Mouse (Mus musculus): ENCODE results near the gene Acot11. TPM values are rescaled to one million over a fixed set of nuclear protein-coding genes. Genes with fewer than 3 reads are reported as not detected.
A peak's percentile ranks its signal among the peaks of the same experiment; 100 is the strongest.

The Acot11 gene
- polyA plus RNA-seq, 1 experiment: 21.9 TPM

GRCm38 (mm10) chr4:106815396-106816324 lies 10.9 kb upstream of the Acot11 start:
- H3K27ac ChIP-seq (ENCODE audit: insufficient read depth, low read length): no peak overlapping the region
- H3K4me1 ChIP-seq (ENCODE audit: control insufficient read depth, insufficient read depth, low read length): no peaks in the 10 kb centered on the region
- H3K4me3 ChIP-seq (ENCODE audit: insufficient read depth, low read length): no peak overlapping the region
- TF ChIP-seq CTCF (IDR thresholded peaks at IDR 0.05; ENCODE audit: extremely low read depth, insufficient read depth, low read length) (no peak), POLR2A (IDR thresholded peaks at IDR 0.05; ENCODE audit: extremely low read depth, insufficient read depth, low read length) (no peak)

DNA sequence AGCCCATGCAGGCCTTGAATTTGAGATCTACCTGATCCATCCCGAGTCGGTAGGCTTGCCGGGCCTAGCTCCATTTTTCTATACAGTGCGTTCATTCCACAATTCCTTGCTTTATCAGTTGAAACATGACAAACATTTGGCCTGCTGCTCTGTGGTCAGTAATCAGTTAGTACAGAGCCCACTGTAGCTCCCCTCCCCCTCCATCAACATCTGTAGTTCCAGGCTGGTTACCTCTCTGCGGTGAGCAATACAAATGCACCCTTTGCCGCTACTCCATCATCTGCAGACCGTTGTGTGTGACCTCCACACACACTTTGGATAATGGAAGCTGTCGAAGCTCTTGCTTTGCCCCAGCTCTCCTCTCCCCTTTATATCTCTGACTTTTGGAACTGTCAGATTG lies 6.4 kb upstream of the Acot11 start:
- Histone ChIP-seq H3K4me3 (ENCODE audit: insufficient read depth, low read length) (no peak overlapping the region), H3K27ac (ENCODE audit: insufficient read depth, low read length) (no peak overlapping the region), H3K4me1 (ENCODE audit: control insufficient read depth, insufficient read depth, low read length) (no peaks in the 10 kb centered on the region)
- TF ChIP-seq POLR2A (IDR thresholded peaks at IDR 0.05; ENCODE audit: extremely low read depth, insufficient read depth, low read length): no peak
- no peak for TF ChIP-seq CTCF (IDR thresholded peaks at IDR 0.05; ENCODE audit: extremely low read depth, insufficient read depth, low read length)

DNA sequence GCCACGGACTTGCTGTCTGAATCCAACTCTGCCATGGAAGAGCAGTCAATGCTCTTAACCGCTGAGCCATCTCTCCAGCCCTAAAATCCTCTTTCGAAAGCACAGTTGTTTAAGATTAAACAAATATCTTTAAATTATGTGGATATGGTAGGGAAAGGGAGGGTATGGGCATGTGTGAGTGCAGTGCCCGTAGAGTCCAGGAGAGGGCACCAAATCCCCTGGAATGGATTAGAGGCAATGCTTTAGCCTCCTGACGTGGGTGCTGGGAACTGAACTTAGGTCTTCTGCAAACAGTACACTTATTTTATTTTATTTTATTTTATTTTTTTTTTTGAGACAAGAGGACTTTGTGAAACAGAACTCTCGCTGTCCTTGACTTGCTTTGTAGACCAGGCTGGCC lies 5.2 kb upstream of the Acot11 start:
- H3K4me1 ChIP-seq (ENCODE audit: control insufficient read depth, insufficient read depth, low read length): no peaks in the 10 kb centered on the region
- H3K4me3 ChIP-seq (ENCODE audit: insufficient read depth, low read length): no peak overlapping the region
- no peak overlapping the region for H3K27ac ChIP-seq (ENCODE audit: insufficient read depth, low read length)
- TF ChIP-seq POLR2A (IDR thresholded peaks at IDR 0.05; ENCODE audit: extremely low read depth, insufficient read depth, low read length): no peak
- 0 out of 2 replicates have a peak, but pooled peaks have one; percentile 18 for TF ChIP-seq CTCF (IDR thresholded peaks at IDR 0.05; ENCODE audit: extremely low read depth, insufficient read depth, low read length)

DNA sequence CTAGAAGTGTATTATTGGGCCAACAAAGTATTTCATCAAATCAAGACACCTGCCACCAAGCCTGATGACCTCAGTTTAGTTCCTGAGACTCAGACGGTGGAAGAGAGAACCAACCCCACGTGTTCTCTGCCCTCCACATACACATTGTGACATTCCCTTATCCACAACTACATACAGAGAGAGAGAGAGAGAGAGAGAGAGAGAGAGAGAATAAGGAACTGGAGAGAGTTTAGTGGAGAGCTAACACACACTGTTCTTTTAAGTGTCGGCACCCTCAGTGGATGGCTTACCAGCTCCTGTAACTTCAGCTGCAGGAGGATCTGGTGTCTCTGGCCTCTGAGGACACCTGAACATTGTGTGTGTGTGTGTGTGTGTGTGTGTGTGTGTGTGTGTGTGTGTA lies 2.5 kb upstream of the Acot11 start:
- Histone ChIP-seq H3K27ac (ENCODE audit: insufficient read depth, low read length) (no peak overlapping the region), H3K4me1 (ENCODE audit: control insufficient read depth, insufficient read depth, low read length) (no peaks in the 10 kb centered on the region), H3K4me3 (ENCODE audit: insufficient read depth, low read length) (no peak overlapping the region)
- TF ChIP-seq CTCF (IDR thresholded peaks at IDR 0.05; ENCODE audit: extremely low read depth, insufficient read depth, low read length): no peak
- no peak for TF ChIP-seq POLR2A (IDR thresholded peaks at IDR 0.05; ENCODE audit: extremely low read depth, insufficient read depth, low read length)

GRCm38 (mm10) chr4:106805890-106806289 lies 1.1 kb upstream of the Acot11 start:
- H3K4me1 ChIP-seq (ENCODE audit: control insufficient read depth, insufficient read depth, low read length): no peaks in the 10 kb centered on the region
- TF ChIP-seq CTCF (IDR thresholded peaks at IDR 0.05; ENCODE audit: extremely low read depth, insufficient read depth, low read length) (0 out of 2 replicates have a peak, but pooled peaks have one; percentile 4), POLR2A (IDR thresholded peaks at IDR 0.05; ENCODE audit: extremely low read depth, insufficient read depth, low read length) (no peak)
- H3K4me3 ChIP-seq (ENCODE audit: insufficient read depth, low read length): no peak overlapping the region
- H3K27ac ChIP-seq (ENCODE audit: insufficient read depth, low read length): no peak overlapping the region

DNA sequence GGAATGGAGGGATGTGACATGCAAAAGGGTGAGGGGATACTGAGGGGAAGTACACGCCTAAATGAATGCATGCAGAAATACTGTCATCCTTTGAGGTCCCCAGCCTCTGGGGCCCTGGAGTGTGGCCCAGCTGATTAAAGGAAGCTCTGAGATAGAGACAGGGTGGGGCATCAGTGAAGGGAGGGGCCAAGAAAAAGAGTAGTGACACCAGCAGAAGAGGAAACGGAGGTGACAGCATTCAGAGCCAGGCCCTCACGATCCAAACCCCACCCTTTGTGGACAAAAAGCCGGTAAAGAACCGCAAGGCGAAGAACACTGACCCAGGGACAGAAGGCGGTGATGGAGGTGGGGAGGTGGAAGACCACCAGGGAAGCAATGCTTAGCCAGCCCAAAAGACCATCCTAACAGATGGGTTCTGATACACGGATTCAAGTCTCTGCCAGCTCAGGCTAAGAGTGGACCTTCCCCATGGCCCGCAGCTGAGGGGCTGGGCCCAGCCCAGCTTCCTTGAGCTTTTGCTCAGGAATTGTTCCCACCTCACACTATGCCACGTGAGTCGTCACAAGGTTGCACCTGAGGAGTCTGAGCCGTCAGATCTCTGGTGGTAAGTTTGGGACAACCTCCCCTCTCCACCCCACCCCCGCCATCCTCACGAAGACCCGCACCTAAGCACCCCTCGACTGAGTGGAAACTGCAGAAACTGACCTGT lies 443 bp downstream of the Acot11 start:
- no peak overlapping the region for H3K27ac ChIP-seq (ENCODE audit: insufficient read depth, low read length)
- H3K4me1 ChIP-seq (ENCODE audit: control insufficient read depth, insufficient read depth, low read length): no peaks in the 10 kb centered on the region
- no peak overlapping the region for H3K4me3 ChIP-seq (ENCODE audit: insufficient read depth, low read length)
- TF ChIP-seq POLR2A (IDR thresholded peaks at IDR 0.05; ENCODE audit: extremely low read depth, insufficient read depth, low read length) (no peak), CTCF (IDR thresholded peaks at IDR 0.05; ENCODE audit: extremely low read depth, insufficient read depth, low read length) (no peak)

DNA sequence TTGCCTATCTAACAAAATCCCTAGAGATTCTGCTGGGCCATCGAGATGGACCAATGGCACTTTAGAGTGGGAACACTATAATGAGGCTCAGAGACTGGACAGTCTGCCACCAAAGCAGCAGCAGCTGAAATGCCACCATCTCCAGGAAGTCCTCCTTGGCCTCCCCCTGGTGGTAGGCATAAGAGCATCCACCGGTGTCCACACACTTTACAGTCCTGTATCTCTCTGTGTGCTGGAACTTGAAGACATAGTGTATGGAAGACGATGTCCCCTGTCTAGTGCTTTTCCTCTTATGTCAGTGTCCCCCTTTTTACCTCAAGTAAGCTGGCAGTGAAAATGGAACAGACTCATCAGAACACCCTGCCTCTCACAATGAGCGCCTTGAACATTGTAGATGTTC lies 1.0 kb downstream of the Acot11 start:
- Histone ChIP-seq H3K4me3 (ENCODE audit: insufficient read depth, low read length) (no peak overlapping the region), H3K4me1 (ENCODE audit: control insufficient read depth, insufficient read depth, low read length) (no peaks in the 10 kb centered on the region), H3K27ac (ENCODE audit: insufficient read depth, low read length) (no peak overlapping the region)
- TF ChIP-seq POLR2A (IDR thresholded peaks at IDR 0.05; ENCODE audit: extremely low read depth, insufficient read depth, low read length) (no peak), CTCF (IDR thresholded peaks at IDR 0.05; ENCODE audit: extremely low read depth, insufficient read depth, low read length) (0 out of 2 replicates have a peak, but pooled peaks have one; percentile 6)

DNA sequence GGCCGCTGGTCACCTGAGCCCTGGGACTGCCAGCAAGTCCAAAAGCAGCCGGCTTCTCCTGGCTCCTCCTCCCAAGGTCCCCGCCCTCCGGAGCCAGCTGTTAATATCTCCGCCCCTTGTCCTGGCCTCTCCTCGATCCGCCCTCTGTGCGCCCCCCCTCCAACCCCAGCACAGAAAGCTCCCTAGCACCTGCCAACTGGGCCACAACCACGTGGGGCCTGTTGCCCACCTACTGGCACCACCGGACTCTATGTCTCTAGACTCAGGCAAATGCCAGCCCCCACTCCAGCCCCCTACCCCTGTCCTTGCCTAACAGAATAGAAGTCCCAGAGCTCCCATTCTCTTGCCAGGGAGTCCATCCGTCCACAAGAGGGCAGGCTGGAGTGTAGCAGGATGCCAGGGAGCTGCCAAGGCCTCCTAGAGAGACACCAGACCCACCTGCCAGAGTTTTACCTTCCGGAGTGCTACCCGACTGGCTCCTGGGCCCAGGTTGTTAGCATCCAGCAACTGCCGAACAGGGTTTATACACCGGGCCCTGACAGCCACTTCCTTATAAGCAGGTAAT lies 4.9 kb downstream of the Acot11 start:
- no peak overlapping the region for H3K27ac ChIP-seq (ENCODE audit: insufficient read depth, low read length)
- H3K4me3 ChIP-seq (ENCODE audit: insufficient read depth, low read length): peak overlapping the region; percentile 16; the same call in 1 of the 2 replicates

DNA sequence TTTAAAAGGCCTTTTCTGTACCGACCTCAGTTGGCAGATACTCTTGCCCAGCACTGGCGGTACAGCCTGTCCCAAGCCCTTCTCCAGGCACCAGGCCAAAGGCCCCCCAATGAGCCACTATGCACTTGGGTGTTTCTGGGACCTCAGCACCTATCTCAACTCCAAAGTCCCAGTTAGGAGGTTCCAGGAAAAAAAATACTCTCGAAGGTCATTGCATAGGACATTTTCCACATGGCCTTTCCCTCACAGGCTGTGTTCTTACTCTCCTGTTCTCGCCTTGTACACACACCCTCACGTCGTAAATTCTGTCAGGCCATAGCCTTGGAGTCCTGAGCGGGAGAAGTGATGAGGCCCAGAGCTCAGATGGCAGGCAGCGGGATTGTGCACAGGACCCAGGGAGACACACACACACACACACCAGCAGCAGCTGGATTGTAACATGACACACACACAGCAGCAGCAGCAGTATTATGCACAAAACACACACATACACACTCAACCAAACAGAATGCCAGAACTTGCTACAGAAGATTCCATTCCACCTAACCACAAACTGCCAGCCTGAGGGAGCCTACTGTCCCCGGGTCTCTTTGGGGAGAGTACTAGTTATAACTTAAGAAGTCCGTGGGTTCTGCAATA lies 5.8 kb downstream of the Acot11 start:
- Histone ChIP-seq H3K27ac (ENCODE audit: insufficient read depth, low read length) (peak overlapping the region; percentile 28; the same call in 1 of the 2 replicates), H3K4me1 (ENCODE audit: control insufficient read depth, insufficient read depth, low read length) (no peaks in the 10 kb centered on the region), H3K4me3 (ENCODE audit: insufficient read depth, low read length) (peak overlapping the region; percentile 16)
- no peak for TF ChIP-seq CTCF (IDR thresholded peaks at IDR 0.05; ENCODE audit: extremely low read depth, insufficient read depth, low read length)
- TF ChIP-seq POLR2A (IDR thresholded peaks at IDR 0.05; ENCODE audit: extremely low read depth, insufficient read depth, low read length): no peak

More for the DNA sequence above, 4.9 kb downstream of the Acot11 start:
- TF ChIP-seq CTCF (IDR thresholded peaks at IDR 0.05; ENCODE audit: extremely low read depth, insufficient read depth, low read length) (peak; percentile 67), POLR2A (IDR thresholded peaks at IDR 0.05; ENCODE audit: extremely low read depth, insufficient read depth, low read length) (no peak)
- no peaks in the 10 kb centered on the region for H3K4me1 ChIP-seq (ENCODE audit: control insufficient read depth, insufficient read depth, low read length)
